Mouse (Mus musculus) midbrain, embryonic 12.5 days (tissue): Measurements from ENCODE around the gene Fam183b. TPM values are rescaled to one million over a fixed set of nuclear protein-coding genes. Genes with fewer than 3 reads are reported as not detected.
A peak's percentile ranks its signal among the peaks of the same experiment; 100 is the strongest.

Experiments
- ATAC-seq: fragments of 200-750 bp; cut with Nextera tagmentation; 2 replicates; pipeline ENCODE4 v1.8.0; 2017; ENCODE audit warnings: low read depth, moderate TSS enrichment, moderate library complexity; ENCODE audit not compliant: low FRiP score
- H3K27ac ChIP-seq: fragments of 300-500 bp; sonication (generic); replicated peaks from 2 replicates; pipeline ENCODE4 v1.5.1; 2016; ENCODE audit warnings: mild to moderate bottlenecking
- H3K27me3 ChIP-seq: fragments of 300-500 bp; sonication (generic); 2 replicates; pipeline ENCODE4 v1.6.1; 2016; ENCODE audit warnings: mild to moderate bottlenecking
- H3K36me3 ChIP-seq: fragments of 300-500 bp; sonication (generic); 2 replicates; pipeline ENCODE4 v1.6.1; 2016
- H3K4me1 ChIP-seq: fragments of 300-500 bp; sonication (generic); 2 replicates; pipeline ENCODE4 v1.6.1; 2016
- H3K4me2 ChIP-seq: fragments of 300-500 bp; sonication (generic); replicated peaks from 2 replicates; pipeline ENCODE4 v1.6.1; 2016; ENCODE audit warnings: mild to moderate bottlenecking, moderate library complexity
- H3K4me3 ChIP-seq: fragments of 300-500 bp; sonication (generic); 2 replicates; pipeline ENCODE4 v1.5.1; 2016; ENCODE audit warnings: mild to moderate bottlenecking
- H3K9ac ChIP-seq: fragments of 300-500 bp; sonication (generic); replicated peaks from 2 replicates; pipeline ENCODE4 v1.6.1; 2016; ENCODE audit warnings: mild to moderate bottlenecking, moderate library complexity
- H3K9me3 ChIP-seq: fragments of 300-500 bp; sonication (generic); 2 replicates; pipeline ENCODE4 v1.6.1; 2016; ENCODE audit warnings: mild to moderate bottlenecking
- WGBS: fragments of 180-500 bp; shearing (Covaris S2); methylation state at CpG from one replicate; pipeline ENCODE4 v1.1.7; 2016; 5-methylcytosine and 5-hydroxymethylcytosine counted together
- polyA plus RNA-seq: library from polyadenylated mRNA; unstranded; fragments of >200 nt; fragmentation: Nextera tagmentation; extraction: Ambion mirVana; gene quantifications from 2 replicates; pipeline ENCODE4 v1.2.1, GENCODE M21; 2016

The Fam183b gene
- polyA plus RNA-seq, 1 experiment from 2014 or later: 2.1 TPM

DNA sequence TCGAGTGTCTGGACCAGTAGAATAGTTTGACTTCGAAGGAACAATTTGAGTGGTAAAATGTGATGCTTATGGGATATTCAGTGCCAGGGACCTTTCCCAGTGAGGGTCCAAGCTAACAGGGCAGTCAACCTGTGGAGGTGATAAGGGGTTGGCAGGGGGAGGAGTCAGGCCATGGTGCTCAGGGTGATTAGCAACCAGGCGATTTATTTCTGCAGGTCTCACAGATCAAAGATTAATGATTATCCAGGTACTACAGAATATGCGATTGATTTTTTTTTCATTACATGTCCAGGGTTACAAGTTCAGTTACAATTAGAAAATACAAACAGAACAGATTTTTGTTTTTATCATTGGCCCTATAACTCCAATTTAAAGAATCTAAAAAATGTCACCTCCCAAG is 2.1 kb upstream of the Fam183b start:
- Histone ChIP-seq H3K4me2 (no peak overlapping the region), H3K4me1 (peaks cover 11% of the 10 kb centered on the region), H3K27me3 (no peaks in the 10 kb centered on the region), H3K36me3 (no peaks in the 10 kb centered on the region), H3K9me3 (no peaks in the 10 kb centered on the region), H3K4me3 (no peak overlapping the region), H3K27ac (no peak overlapping the region), H3K9ac (no peak overlapping the region)
- no peak for ATAC-seq
- WGBS: 82% methylated on average over 4 of the region's 4 CpGs

DNA sequence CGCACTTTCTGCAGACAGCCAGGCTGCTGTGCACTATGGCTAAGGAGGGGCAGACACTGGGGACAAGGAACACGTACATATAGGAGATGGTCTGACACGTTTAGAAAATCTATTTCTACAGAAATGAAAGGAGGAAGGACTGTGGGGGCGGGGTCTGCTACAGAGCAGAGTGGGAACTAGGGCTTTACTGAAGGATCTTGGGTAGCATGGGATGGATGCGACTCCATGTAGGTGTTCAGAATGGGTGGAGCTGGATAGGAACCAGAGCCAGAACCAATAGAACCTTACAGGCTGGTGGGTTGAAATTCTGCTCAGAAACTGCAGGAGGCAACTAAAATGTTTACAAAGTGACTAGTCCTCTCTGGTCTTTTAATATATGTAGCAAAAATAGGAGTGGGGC is 2.0 kb downstream of the Fam183b start:
- Histone ChIP-seq H3K9me3 (no peaks in the 10 kb centered on the region), H3K27ac (no peak overlapping the region), H3K4me2 (no peak overlapping the region), H3K4me1 (peaks cover 11% of the 10 kb centered on the region), H3K4me3 (no peak overlapping the region), H3K27me3 (no peaks in the 10 kb centered on the region), H3K9ac (no peak overlapping the region), H3K36me3 (no peaks in the 10 kb centered on the region)
- no peak for ATAC-seq
- 86% methylated on average over 5 of the region's 5 CpGs for WGBS

GRCm38 (mm10) chr11:58796850-58797249 is 4.9 kb downstream of the Fam183b start:
- Histone ChIP-seq H3K9me3 (no peaks in the 10 kb centered on the region), H3K27ac (no peak overlapping the region), H3K4me2 (no peak overlapping the region), H3K27me3 (no peaks in the 10 kb centered on the region), H3K36me3 (no peaks in the 10 kb centered on the region), H3K4me3 (no peak overlapping the region), H3K4me1 (peaks cover 5% of the 10 kb centered on the region), H3K9ac (no peak overlapping the region)
- ATAC-seq: no peak
- 79% methylated on average over 7 of the region's 7 CpGs for WGBS

- H3K9ac ChIP-seq: no peak overlapping the region
- no peaks in the 10 kb centered on the region for H3K36me3 ChIP-seq
- H3K27me3 ChIP-seq: no peaks in the 10 kb centered on the region
- H3K4me2 ChIP-seq: no peak overlapping the region
- WGBS: 96% methylated on average over 2 of the region's 2 CpGs
- H3K9me3 ChIP-seq: no peaks in the 10 kb centered on the region
- H3K27ac ChIP-seq: no peak overlapping the region
- no peaks in the 10 kb centered on the region for H3K4me1 ChIP-seq
- H3K4me3 ChIP-seq: no peak overlapping the region
- no peak for ATAC-seq
Measured at GRCm38 (mm10) chr11:58795856-58796255, 5.9 kb downstream of the Fam183b start.

GRCm38 (mm10) chr11:58790646-58791045 is 11.1 kb downstream of the Fam183b start:
- no peak for ATAC-seq
- no peaks in the 10 kb centered on the region for H3K27me3 ChIP-seq
- H3K9me3 ChIP-seq: no peaks in the 10 kb centered on the region
- no peak overlapping the region for H3K27ac ChIP-seq
- H3K36me3 ChIP-seq: no peaks in the 10 kb centered on the region
- no peak overlapping the region for H3K9ac ChIP-seq
- 83% methylated on average over 6 of the region's 6 CpGs for WGBS
- H3K4me1 ChIP-seq: peaks cover 5% of the 10 kb centered on the region
- no peak overlapping the region for H3K4me2 ChIP-seq
- H3K4me3 ChIP-seq: no peak overlapping the region

GRCm38 (mm10) chr11:58790053-58790452 is 11.7 kb downstream of the Fam183b start:
- no peaks in the 10 kb centered on the region for H3K27me3 ChIP-seq
- no peak overlapping the region for H3K27ac ChIP-seq
- no peak overlapping the region for H3K4me2 ChIP-seq
- H3K9ac ChIP-seq: no peak overlapping the region
- no peak overlapping the region for H3K4me3 ChIP-seq
- H3K9me3 ChIP-seq: no peaks in the 10 kb centered on the region
- WGBS: 53% methylated on average over 2 of the region's 2 CpGs
- H3K4me1 ChIP-seq: peaks cover 5% of the 10 kb centered on the region
- no peaks in the 10 kb centered on the region for H3K36me3 ChIP-seq
- ATAC-seq: no peak

- 26% methylated on average over 3 of the region's 3 CpGs for WGBS
- H3K4me1 ChIP-seq: peaks cover 5% of the 10 kb centered on the region
- no peak overlapping the region for H3K9ac ChIP-seq
- no peak overlapping the region for H3K27ac ChIP-seq
- no peaks in the 10 kb centered on the region for H3K9me3 ChIP-seq
- H3K4me2 ChIP-seq: no peak overlapping the region
- no peaks in the 10 kb centered on the region for H3K36me3 ChIP-seq
- no peak for ATAC-seq
- H3K4me3 ChIP-seq: no peak overlapping the region
- no peaks in the 10 kb centered on the region for H3K27me3 ChIP-seq
Measured at GRCm38 (mm10) chr11:58789532-58789931, 12.2 kb downstream of the Fam183b start.

- WGBS: 81% methylated on average over 8 of the region's 8 CpGs
- ATAC-seq: no peak
Measured at GRCm38 (mm10) chr11:58788346-58788745, 13.4 kb downstream of the Fam183b start.

DNA sequence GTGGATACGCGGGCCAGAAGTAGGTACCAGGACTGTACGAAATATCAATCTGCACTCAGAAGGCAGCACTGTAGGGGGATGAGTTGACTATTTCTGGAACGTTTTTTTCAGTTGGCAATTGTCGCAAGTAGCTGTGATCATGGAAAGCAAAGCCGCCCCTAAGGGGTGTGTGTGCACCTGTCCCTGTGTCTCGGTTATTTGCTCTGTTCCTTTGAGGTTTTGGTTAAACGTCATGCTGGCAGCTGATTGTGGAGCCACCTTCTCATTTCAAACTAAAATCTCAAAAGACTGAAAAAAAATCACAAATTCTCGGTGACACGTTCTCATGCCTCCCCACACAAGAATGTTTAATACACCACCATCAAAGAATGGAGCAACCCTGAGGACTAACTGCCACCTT is 14.1 kb downstream of the Fam183b start:
- no peaks in the 10 kb centered on the region for H3K27me3 ChIP-seq
- no peak overlapping the region for H3K4me3 ChIP-seq
- H3K9me3 ChIP-seq: no peaks in the 10 kb centered on the region
- ATAC-seq: no peak
- WGBS: 85% methylated on average over 10 of the region's 10 CpGs
- H3K9ac ChIP-seq: no peak overlapping the region
- peaks cover 5% of the 10 kb centered on the region for H3K4me1 ChIP-seq
- H3K4me2 ChIP-seq: no peak overlapping the region
- no peaks in the 10 kb centered on the region for H3K36me3 ChIP-seq
- H3K27ac ChIP-seq: no peak overlapping the region

More at GRCm38 (mm10) chr11:58788346-58788745, 13.4 kb downstream of the Fam183b start:
- Histone ChIP-seq H3K4me1 (peaks cover 5% of the 10 kb centered on the region), H3K27me3 (no peaks in the 10 kb centered on the region), H3K9me3 (no peaks in the 10 kb centered on the region), H3K4me3 (no peak overlapping the region), H3K4me2 (no peak overlapping the region), H3K27ac (no peak overlapping the region), H3K36me3 (no peaks in the 10 kb centered on the region), H3K9ac (no peak overlapping the region)

DNA sequence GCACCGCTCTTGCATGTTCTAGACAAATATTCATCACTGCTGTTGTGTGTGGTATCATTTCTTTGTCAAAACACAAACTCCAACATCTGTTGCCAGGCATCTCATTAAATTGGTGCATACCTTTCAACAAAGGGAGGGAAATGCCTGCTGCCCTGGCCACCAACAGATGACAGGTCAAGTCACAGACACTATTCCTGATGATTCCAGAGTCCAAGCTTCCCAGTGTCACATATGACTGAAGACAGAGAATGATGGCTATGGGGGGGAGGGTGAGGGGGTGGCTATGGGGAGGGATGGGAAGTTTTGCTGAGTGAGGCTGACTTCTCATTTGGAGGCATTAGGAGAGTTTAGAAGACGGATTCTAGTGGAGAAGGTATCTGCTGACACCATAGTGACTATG is 17.6 kb downstream of the Fam183b start:
- Histone ChIP-seq H3K9ac (no peak overlapping the region), H3K4me2 (no peak overlapping the region), H3K36me3 (no peaks in the 10 kb centered on the region), H3K27ac (no peak overlapping the region), H3K4me1 (peaks cover under 1% of the 10 kb centered on the region), H3K4me3 (no peak overlapping the region), H3K27me3 (no peaks in the 10 kb centered on the region), H3K9me3 (no peaks in the 10 kb centered on the region)
- WGBS: 82% methylated on average over 2 of the region's 2 CpGs
- ATAC-seq: no peak

DNA sequence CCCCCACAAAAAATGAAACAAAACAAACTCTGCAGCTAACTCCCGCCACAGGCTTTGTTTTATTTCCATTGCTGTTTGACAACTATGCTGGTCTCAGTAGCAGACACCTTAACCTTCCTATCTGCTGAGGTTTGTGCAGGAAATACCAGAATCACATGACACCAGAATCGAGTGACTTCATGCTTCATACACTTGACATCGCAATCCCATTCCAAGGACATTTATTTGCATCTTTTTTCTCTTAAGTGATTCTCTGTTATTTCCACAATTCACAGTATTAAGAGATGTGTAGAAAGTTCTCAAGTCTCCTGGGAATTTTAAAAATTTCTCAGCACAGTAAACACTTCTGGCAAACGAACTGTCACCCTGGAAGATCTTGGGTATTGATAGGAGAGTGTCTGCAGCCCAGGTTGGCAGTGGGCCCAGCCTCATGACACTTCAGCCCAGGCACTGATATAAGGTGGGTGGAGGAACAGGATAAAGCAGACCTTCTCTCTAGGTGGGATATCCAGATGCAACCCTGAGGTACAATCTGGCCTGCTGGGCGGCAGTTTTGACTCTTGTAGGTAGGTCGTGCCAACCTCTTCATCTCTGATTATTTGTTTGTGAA is 19.2 kb downstream of the Fam183b start, which contains the start of gene Olfr314:
Olfr314 (plus strand) TSS at position 473 of the 610 bp plus-strand sequence.
- no peak within 1 kb of the TSS for H3K4me2 ChIP-seq
- H3K36me3 ChIP-seq: no peaks in the 10 kb centered on the region
- no peak within 1 kb of the TSS for H3K27ac ChIP-seq
- H3K4me3 ChIP-seq: no peak within 1 kb of the TSS
- H3K9ac ChIP-seq: 0 out of 2 replicates have a peak within 1 kb of the TSS, but pooled peaks have one; percentile 6
- H3K9me3 ChIP-seq: no peaks in the 10 kb centered on the region
- no peaks in the 10 kb centered on the region for H3K27me3 ChIP-seq
- ATAC-seq: no peak
- WGBS: 84% methylated on average over 6 of the region's 6 CpGs
- H3K4me1 ChIP-seq: no peaks in the 10 kb centered on the region

- Histone ChIP-seq H3K4me3 (no peak within 1 kb of the TSS), H3K4me2 (no peak within 1 kb of the TSS), H3K27me3 (no peaks in the 10 kb centered on the region), H3K4me1 (no peaks in the 10 kb centered on the region), H3K27ac (no peak within 1 kb of the TSS), H3K36me3 (no peaks in the 10 kb centered on the region), H3K9me3 (0 out of 2 replicates have a peak, but pooled peaks cover 3% of the 10 kb centered on the region), H3K9ac (no peak within 1 kb of the TSS)
- ATAC-seq: no peak
Measured at GRCm38 (mm10) chr11:58772888-58773287, 28.9 kb downstream of the Fam183b start, which contains the start of gene Olfr315. Olfr315 (plus strand) TSS chr11:58773188.

DNA sequence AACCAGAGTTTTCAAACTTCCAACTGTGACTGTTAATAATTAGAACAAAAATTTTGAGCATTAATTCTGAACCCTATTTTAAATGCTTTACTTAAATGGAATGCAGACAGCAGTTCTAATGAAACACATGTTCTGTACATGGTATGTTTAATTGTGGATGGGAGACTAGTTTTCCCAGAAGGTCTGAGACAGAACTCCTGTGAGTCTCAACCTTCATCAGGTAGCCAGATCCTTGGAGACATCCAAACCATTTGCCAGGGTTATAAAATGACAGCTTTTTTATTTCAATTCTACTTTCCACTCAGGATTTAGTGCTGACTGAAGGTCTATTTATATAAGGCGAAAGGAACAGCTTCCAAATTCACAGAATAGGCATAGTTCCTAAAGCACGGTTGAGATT is 49.3 kb downstream of the Fam183b start, which contains the start of gene Olfr316:
Olfr316 (plus strand) TSS at position 301 of the 400 bp plus-strand sequence.
- H3K27me3 ChIP-seq: no peaks in the 10 kb centered on the region
- H3K27ac ChIP-seq: no peak within 1 kb of the TSS
- WGBS: 91% methylated on average over 2 of the region's 2 CpGs
- H3K9ac ChIP-seq: no peak within 1 kb of the TSS
- H3K4me2 ChIP-seq: no peak within 1 kb of the TSS
- H3K36me3 ChIP-seq: no peaks in the 10 kb centered on the region
- no peaks in the 10 kb centered on the region for H3K4me1 ChIP-seq
- no peak for ATAC-seq
- H3K9me3 ChIP-seq: no peaks in the 10 kb centered on the region
- no peak within 1 kb of the TSS for H3K4me3 ChIP-seq
